Mouse (Mus musculus): ENCODE results near the gene Edc3. TPM values are rescaled to one million over a fixed set of nuclear protein-coding genes. Genes with fewer than 3 reads are reported as not detected.
"Not testable (repeated sequence)": the region's sequence is repeated elsewhere in the genome, so short reads cannot be mapped to it uniquely, and the experiment has no call there.

Gene Edc3
- polyA plus RNA-seq, 1 experiment: 24.1 TPM

GRCm38 (mm10) chr9:57706496-57706895, 1.8 kb upstream of the Edc3 start:
- no peak for DNase-seq (ENCODE audit: low read depth)
- TF ChIP-seq POLR2A (IDR thresholded peaks at IDR 0.05; ENCODE audit: borderline replicate concordance, extremely low read depth, insufficient read depth, insufficient read length, poor library complexity, severe bottlenecking) (no peak), CTCF (IDR thresholded peaks at IDR 0.05; ENCODE audit: borderline replicate concordance, extremely low read depth, insufficient read depth, insufficient read length) (no peak)

- DNase-seq (ENCODE audit: low read depth): peak; percentile 68
- TF ChIP-seq CTCF (IDR thresholded peaks at IDR 0.05; ENCODE audit: borderline replicate concordance, extremely low read depth, insufficient read depth, insufficient read length) (no peak), POLR2A (IDR thresholded peaks at IDR 0.05; ENCODE audit: borderline replicate concordance, extremely low read depth, insufficient read depth, insufficient read length, poor library complexity, severe bottlenecking) (no peak)
Observed at GRCm38 (mm10) chr9:57708720-57709274, 457 bp downstream of the Edc3 start.

GRCm38 (mm10) chr9:57710214-57710613, 1.9 kb downstream of the Edc3 start:
- DNase-seq (ENCODE audit: low read depth): not testable (repeated sequence)

- no peak for DNase-seq (ENCODE audit: low read depth)
Observed at GRCm38 (mm10) chr9:57712194-57712593, 3.9 kb downstream of the Edc3 start.

GRCm38 (mm10) chr9:57718408-57718807, 10.1 kb downstream of the Edc3 start:
- no peak for TF ChIP-seq POLR2A (IDR thresholded peaks at IDR 0.05; ENCODE audit: borderline replicate concordance, extremely low read depth, insufficient read depth, insufficient read length, poor library complexity, severe bottlenecking)
- no peak for TF ChIP-seq CTCF (IDR thresholded peaks at IDR 0.05; ENCODE audit: borderline replicate concordance, extremely low read depth, insufficient read depth, insufficient read length)

More at GRCm38 (mm10) chr9:57712194-57712593, 3.9 kb downstream of the Edc3 start:
- peak; percentile 36; the same call in 1 of the 2 replicates for TF ChIP-seq CTCF (IDR thresholded peaks at IDR 0.05; ENCODE audit: borderline replicate concordance, extremely low read depth, insufficient read depth, insufficient read length)
- TF ChIP-seq POLR2A (IDR thresholded peaks at IDR 0.05; ENCODE audit: borderline replicate concordance, extremely low read depth, insufficient read depth, insufficient read length, poor library complexity, severe bottlenecking): no peak

GRCm38 (mm10) chr9:57720736-57721135, 12.4 kb downstream of the Edc3 start:
- no peak for DNase-seq (ENCODE audit: low read depth)
- TF ChIP-seq CTCF (IDR thresholded peaks at IDR 0.05; ENCODE audit: borderline replicate concordance, extremely low read depth, insufficient read depth, insufficient read length) (no peak), POLR2A (IDR thresholded peaks at IDR 0.05; ENCODE audit: borderline replicate concordance, extremely low read depth, insufficient read depth, insufficient read length, poor library complexity, severe bottlenecking) (no peak)

More at GRCm38 (mm10) chr9:57718408-57718807, 10.1 kb downstream of the Edc3 start:
- DNase-seq (ENCODE audit: low read depth): peak; percentile 27

GRCm38 (mm10) chr9:57722371-57722770, 14.0 kb downstream of the Edc3 start:
- no peak for TF ChIP-seq CTCF (IDR thresholded peaks at IDR 0.05; ENCODE audit: borderline replicate concordance, extremely low read depth, insufficient read depth, insufficient read length)
- TF ChIP-seq POLR2A (IDR thresholded peaks at IDR 0.05; ENCODE audit: borderline replicate concordance, extremely low read depth, insufficient read depth, insufficient read length, poor library complexity, severe bottlenecking): no peak
- DNase-seq (ENCODE audit: low read depth): no peak

- DNase-seq (ENCODE audit: low read depth): peak; percentile 33
- TF ChIP-seq POLR2A (IDR thresholded peaks at IDR 0.05; ENCODE audit: borderline replicate concordance, extremely low read depth, insufficient read depth, insufficient read length, poor library complexity, severe bottlenecking): no peak
Observed at GRCm38 (mm10) chr9:57723315-57723715, 15.0 kb downstream of the Edc3 start.

- DNase-seq (ENCODE audit: low read depth): no peak
- TF ChIP-seq POLR2A (IDR thresholded peaks at IDR 0.05; ENCODE audit: borderline replicate concordance, extremely low read depth, insufficient read depth, insufficient read length, poor library complexity, severe bottlenecking): no peak
- TF ChIP-seq CTCF (IDR thresholded peaks at IDR 0.05; ENCODE audit: borderline replicate concordance, extremely low read depth, insufficient read depth, insufficient read length): no peak
Observed at GRCm38 (mm10) chr9:57723796-57724195, 15.5 kb downstream of the Edc3 start.

- DNase-seq (ENCODE audit: low read depth): no peak
- TF ChIP-seq CTCF (IDR thresholded peaks at IDR 0.05; ENCODE audit: borderline replicate concordance, extremely low read depth, insufficient read depth, insufficient read length) (no peak), POLR2A (IDR thresholded peaks at IDR 0.05; ENCODE audit: borderline replicate concordance, extremely low read depth, insufficient read depth, insufficient read length, poor library complexity, severe bottlenecking) (no peak)
Observed at GRCm38 (mm10) chr9:57724701-57725100, 16.4 kb downstream of the Edc3 start.

- DNase-seq (ENCODE audit: low read depth): no peak
- TF ChIP-seq POLR2A (IDR thresholded peaks at IDR 0.05; ENCODE audit: borderline replicate concordance, extremely low read depth, insufficient read depth, insufficient read length, poor library complexity, severe bottlenecking) (no peak), CTCF (IDR thresholded peaks at IDR 0.05; ENCODE audit: borderline replicate concordance, extremely low read depth, insufficient read depth, insufficient read length) (peak; percentile 4; the same call in 1 of the 2 replicates)
Observed at GRCm38 (mm10) chr9:57728312-57728711, 20.0 kb downstream of the Edc3 start.

- DNase-seq (ENCODE audit: low read depth): no peak
- TF ChIP-seq CTCF (IDR thresholded peaks at IDR 0.05; ENCODE audit: borderline replicate concordance, extremely low read depth, insufficient read depth, insufficient read length): no peak
- TF ChIP-seq POLR2A (IDR thresholded peaks at IDR 0.05; ENCODE audit: borderline replicate concordance, extremely low read depth, insufficient read depth, insufficient read length, poor library complexity, severe bottlenecking): no peak
Observed at GRCm38 (mm10) chr9:57733606-57734005, 25.3 kb downstream of the Edc3 start.
